In the genomic region with DNA sequence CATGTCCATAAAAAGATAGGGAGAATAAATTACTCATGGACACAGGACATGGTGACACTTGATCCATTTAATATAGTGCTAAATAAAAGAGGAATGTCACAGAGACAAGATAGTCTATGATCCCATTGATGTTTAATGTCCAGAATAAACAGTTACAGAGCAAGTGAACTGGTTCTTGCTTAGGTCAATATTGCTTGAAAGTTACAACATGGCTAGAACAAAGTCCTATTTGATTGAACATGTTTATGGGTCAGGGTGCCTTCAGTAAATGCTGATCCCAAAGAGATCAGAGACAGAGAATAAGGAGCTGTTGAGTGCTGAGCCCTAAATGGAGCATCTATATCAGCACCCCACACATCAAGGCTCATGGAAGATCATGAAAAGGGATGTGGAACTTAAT, we compare ENCODE assay signal across 13 mouse cellular contexts. TPM values are rescaled to one million over a fixed set of nuclear protein-coding genes. Genes with fewer than 3 reads are reported as not detected.
"Had no signal": no experiment of that assay in that cellular context is flagged by ENCODE, and none has a peak within 500 bp of the region (broad histone marks: within the 10 kb centered on the region; RNA-seq: fewer than 3 reads in every experiment).

No protein-coding gene starts in this region.

RNA-seq across cellular contexts. Expression of a gene that starts 12.4 kb away (rescaled TPM):
- total RNA-seq: neutrophil, adult 5-6 weeks had no signal
- polyA plus RNA-seq: neural tube, embryonic 13.5 days; neural tube, embryonic 14.5 days; neural tube, embryonic 15.5 days; small intestine, adult 2 months; spleen, adult 2 months; stomach, embryonic 14.5 days; stomach, embryonic 15.5 days; stomach, embryonic 16.5 days; testis, adult 2 months; thymus, adult 2 months; thymus, postnatal 0 days; urinary bladder, adult 2 months had no signal
